Mouse (Mus musculus) naive thymus-derived CD4-positive, alpha-beta T cell, adult 2 months (primary cell): ENCODE results near the gene Nap1l5.

ENCODE experiments used
- DNase-seq: peaks from one replicate; pipeline ENCODE4 v3.0.0-alpha.2; 2011; ENCODE audit warnings: low read depth

The Nap1l5 gene

GRCm38 (mm10) chr6:58906852-58907261 lies at the start of gene Nap1l5:
Gene Nap1l5, minus strand, starts transcription at chr6:58907076.
- DNase-seq, result no peak

- no peak for DNase-seq
These were observed 44.5 kb upstream of the Nap1l5 start for GRCm38 (mm10) chr6:58951128-58951992.

DNA sequence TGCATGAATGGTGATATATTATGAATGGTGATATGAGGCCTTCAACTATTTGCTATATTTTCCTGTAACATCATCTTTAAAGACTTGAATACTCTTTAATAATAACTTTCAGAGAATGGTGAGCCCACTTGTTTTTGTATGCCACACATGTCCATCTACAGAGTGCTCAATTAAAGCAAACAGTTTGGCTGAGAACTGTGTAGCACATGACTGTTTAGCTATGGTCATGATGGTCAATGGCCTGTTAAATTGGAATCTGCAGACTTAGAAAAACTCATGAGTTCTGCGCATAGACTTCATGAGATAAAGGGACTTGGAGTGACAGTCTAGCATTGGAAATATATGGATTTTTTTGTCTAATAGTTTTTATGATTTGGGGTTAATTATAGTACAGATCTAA lies 43.5 kb upstream of the Nap1l5 start:
- no peak for DNase-seq

GRCm38 (mm10) chr6:58946840-58947239 lies 40.0 kb upstream of the Nap1l5 start:
- no peak for DNase-seq

- no peak for DNase-seq
These were observed 39.4 kb upstream of the Nap1l5 start for GRCm38 (mm10) chr6:58946246-58946645.

DNA sequence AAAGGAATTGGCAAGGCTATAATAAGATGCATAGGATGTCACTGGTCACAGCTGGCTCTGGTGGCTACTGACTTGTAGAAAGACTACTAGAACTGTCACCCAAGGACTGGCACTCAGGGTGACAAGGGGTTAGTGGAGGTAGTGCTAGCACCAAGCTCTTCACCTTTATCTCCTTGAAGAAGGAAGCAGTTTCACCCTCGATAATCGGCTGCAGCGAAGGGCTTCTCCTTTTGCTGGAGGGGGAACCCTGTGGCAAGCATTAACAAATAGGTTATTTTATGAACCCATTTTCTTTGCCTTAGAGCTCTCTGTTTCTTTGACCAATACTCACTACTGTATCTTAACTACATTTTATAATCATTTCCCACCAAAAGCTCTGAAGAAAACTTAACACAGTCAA lies 37.1 kb upstream of the Nap1l5 start:
- no peak for DNase-seq

DNA sequence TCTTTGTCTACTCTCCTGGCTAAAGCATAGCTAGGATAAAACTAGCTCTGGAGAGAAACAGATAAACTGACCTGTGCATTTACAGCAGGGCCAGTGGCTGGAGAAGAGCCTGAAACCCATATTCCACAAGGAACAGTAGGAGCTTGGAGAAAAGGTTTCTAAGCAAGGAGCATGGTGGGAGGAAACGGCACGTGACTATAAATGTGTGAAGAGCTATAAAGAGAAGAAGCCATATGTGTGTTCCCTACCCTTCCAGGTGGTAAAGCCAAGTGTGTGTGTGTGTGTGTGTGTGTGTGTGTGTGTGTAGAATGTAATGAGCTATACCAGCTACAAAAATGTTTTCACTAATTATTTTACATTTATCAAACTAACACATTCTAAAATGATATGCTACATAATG lies 35.4 kb upstream of the Nap1l5 start:
- DNase-seq, result no peak

GRCm38 (mm10) chr6:58937726-58938125 lies 30.9 kb upstream of the Nap1l5 start:
- no peak for DNase-seq

GRCm38 (mm10) chr6:58934144-58934543 lies 27.3 kb upstream of the Nap1l5 start:
- DNase-seq, result no peak

GRCm38 (mm10) chr6:58933189-58933913 lies 26.5 kb upstream of the Nap1l5 start:
- no peak for DNase-seq

DNA sequence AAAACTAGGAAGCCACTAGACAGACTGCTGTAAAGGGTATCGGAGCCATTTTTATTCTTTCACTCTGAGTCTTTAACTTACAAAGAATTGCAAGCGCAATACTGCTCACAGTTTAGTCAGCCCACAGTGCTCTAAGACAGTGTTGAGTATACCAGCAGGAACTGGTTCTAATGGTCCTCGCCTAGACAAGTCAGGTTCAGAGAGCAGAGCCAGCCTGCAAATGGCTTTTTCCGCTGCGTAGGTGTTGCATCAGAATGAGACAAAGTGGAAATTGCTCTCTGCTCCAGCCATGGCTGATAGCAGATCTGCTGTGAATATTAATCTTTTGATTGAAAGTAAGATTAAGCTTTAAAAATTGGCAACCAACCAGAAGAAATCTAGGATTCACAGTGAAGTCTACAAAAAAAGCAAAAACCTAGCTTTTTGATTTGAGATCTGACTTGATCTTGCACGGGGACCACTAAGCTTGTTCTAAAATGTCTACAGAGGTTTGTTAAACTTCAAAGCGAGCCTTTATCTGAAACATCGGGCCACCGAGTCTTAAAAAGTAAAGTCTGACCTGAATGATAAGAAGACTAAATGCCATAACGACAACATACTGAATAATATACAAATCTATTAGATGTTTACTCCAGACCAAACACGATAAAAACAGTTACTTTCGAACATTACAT lies 25.8 kb upstream of the Nap1l5 start:
- no peak for DNase-seq

- no peak for DNase-seq
These were observed 24.3 kb upstream of the Nap1l5 start for GRCm38 (mm10) chr6:58931149-58931548.

GRCm38 (mm10) chr6:58929911-58930431 lies 23.1 kb upstream of the Nap1l5 start:
- no peak for DNase-seq

DNA sequence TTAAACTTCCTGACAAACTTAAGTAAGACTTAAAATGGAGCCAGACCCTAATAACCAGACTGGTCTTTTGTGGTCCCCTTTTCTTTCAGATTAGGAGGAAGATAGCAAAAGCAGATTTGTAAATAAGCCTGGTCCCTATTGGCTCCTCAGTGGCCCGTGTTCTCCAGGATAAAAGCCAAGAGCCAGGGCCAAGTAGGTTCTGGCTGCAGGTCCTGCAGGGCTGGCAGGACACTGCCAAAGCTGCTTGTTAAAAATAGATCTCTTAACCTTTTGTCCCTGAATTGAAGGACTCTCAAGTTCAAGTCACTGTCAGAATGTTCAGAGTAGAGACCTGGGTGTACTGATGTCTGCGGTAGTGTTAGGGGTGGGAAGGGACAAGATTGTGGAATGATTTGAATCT lies 21.0 kb upstream of the Nap1l5 start:
- DNase-seq, result no peak

- no peak for DNase-seq
These were observed 15.6 kb upstream of the Nap1l5 start for GRCm38 (mm10) chr6:58922511-58922910.

GRCm38 (mm10) chr6:58921623-58922022 lies 14.7 kb upstream of the Nap1l5 start:
- no peak for DNase-seq

DNA sequence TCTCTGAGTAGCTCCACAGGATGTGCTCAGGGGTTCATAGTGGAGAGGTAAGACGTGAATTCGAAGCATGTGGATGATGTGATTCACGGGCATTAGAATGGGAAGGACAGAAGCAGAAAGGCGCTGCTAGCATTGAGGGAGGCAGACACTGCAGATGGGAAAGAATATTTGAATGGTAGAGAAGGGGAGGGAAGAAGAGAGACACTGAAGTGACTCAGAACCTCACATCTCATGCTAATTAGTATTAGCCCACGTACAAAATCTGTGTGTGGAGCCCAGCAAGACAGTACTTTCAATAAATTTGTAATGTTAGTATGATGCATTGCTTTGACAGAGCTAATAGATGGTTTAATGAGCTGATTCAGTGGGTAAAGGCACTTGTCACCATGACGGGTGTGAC lies 13.9 kb upstream of the Nap1l5 start:
- no peak for DNase-seq

DNA sequence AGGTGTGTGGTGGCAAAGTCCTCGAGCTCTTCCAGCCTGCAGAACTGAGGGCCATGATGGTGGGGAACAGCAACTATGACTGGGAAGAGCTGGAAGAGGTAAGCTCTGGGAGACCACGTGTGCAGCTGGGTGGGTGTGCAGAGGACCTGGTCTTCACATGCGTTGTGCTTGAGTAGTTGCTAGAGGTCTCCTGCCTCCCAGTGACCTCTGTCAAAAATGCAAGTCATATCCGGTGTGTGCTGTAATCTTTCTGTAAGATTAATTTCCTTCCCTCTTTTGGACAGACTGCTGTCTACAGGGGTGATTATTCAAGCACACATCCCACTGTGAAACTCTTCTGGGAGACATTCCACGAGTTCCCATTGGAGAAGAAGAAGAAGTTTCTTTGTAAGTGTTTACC lies 9.6 kb upstream of the Nap1l5 start:
- DNase-seq, result no peak

GRCm38 (mm10) chr6:58913971-58914370 lies 7.1 kb upstream of the Nap1l5 start:
- no peak for DNase-seq

DNA sequence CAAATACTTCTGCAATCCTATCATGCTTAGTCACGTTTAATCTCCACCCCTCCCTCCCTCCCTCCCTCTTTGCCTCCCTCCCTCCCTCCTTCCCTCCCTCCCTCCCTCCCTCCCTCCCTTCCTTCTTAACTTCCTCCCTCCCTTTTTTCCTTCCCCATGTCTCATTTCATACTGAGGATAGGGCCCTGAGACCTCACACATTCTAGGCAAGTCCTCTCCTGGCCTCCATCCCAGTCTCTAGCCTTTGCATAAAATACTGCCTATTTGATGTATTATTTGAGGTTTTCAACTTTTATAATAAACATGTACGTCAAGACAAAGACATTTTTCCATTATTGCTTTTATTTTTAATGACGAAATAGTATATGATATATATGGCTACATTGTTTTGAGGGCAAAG lies 6.7 kb upstream of the Nap1l5 start:
- no peak for DNase-seq

GRCm38 (mm10) chr6:58912842-58913241 lies 6.0 kb upstream of the Nap1l5 start:
- no peak for DNase-seq

- no peak for DNase-seq
These were observed 915 bp upstream of the Nap1l5 start for GRCm38 (mm10) chr6:58907791-58908190.

DNA sequence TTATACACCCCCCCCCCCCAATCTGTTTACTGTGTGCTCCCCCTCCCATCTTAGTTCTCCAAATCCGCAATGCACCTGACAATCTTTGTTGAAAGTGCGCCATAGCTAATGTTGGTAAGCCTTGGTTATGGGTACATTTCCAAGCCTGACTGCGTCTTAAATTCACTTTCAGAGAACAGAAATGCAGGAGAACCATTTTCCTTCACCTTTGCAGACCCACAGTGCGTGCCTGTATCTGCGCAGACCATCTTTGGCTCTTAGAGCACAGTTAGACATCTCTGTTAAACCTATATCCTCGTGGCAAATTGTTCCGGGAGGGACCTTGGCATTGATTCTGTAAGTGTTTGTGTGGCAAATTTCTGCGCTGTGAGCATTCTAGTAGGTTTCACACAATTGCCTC lies 460 bp upstream of the Nap1l5 start:
- no peak for DNase-seq
